Mouse (Mus musculus) bone marrow, adult 2 months (tissue): ENCODE measurements around the gene Pdxp.

Source experiments
- CTCF ChIP-seq: fragments of 200-500 bp; IDR thresholded peaks from 2 replicates; pipeline ENCODE4 v1.5.1; 2011; ENCODE audit warnings: low read length, control low read depth; ENCODE audit not compliant: control insufficient read depth, insufficient read depth
- POLR2A ChIP-seq: fragments of 200-500 bp; IDR thresholded peaks from 2 replicates; pipeline ENCODE4 v1.6.1; 2011; ENCODE audit warnings: low read depth, mild to moderate bottlenecking, control low read depth, low read length, borderline replicate concordance; ENCODE audit not compliant: control insufficient read depth

DNA sequence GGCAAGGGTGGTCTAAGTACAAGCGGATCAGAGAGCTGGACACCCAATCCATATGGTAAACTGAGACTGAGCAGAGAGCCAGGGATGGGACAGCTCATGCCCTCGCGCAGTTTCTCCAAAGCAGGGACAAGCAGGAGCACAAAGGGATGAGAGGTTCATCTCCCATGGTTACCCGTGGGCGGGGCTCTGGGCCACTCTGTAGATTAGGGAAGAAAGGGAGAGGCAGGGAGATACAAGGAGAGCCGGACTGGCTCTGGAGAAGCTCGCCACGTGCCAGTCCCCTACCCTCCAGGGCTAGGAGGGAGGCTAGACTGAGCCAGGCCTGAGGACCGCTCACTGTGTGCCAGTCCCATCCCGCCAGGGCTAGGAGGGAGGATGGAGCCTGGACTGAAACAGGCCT lies 23.6 kb downstream of the Pdxp start:
- no peak for TF ChIP-seq POLR2A
- no peak for TF ChIP-seq CTCF
